Mouse (Mus musculus) liver, embryonic 12.5 days (tissue): ENCODE measurements around the gene Gm13276. TPM values are rescaled to one million over a fixed set of nuclear protein-coding genes. Genes with fewer than 3 reads are reported as not detected.
A peak's percentile ranks its signal among the peaks of the same experiment; 100 is the strongest.
"Not testable (repeated sequence)": the region's sequence is repeated elsewhere in the genome, so short reads cannot be mapped to it uniquely, and the experiment has no call there.

ENCODE experiments used
- ATAC-seq: fragments of 200-750 bp; cut with Nextera tagmentation; 2 replicates; pipeline ENCODE4 v1.8.0; 2017; ENCODE audit warnings: moderate number of reproducible peaks, mild to moderate bottlenecking, moderate library complexity
- H3K27ac ChIP-seq: fragments of 300-500 bp; sonication (generic); 2 replicates; pipeline ENCODE4 v1.5.1; 2016; ENCODE audit warnings: mild to moderate bottlenecking
- H3K27me3 ChIP-seq: fragments of 300-500 bp; sonication (generic); replicated peaks from 2 replicates; pipeline ENCODE4 v1.6.1; 2016; ENCODE audit warnings: mild to moderate bottlenecking, moderate library complexity
- H3K36me3 ChIP-seq: fragments of 300-500 bp; sonication (generic); 2 replicates; pipeline ENCODE4 v1.6.1; 2016; ENCODE audit warnings: mild to moderate bottlenecking, moderate library complexity
- H3K4me1 ChIP-seq: fragments of 300-500 bp; sonication (generic); 2 replicates; pipeline ENCODE4 v1.6.1; 2016
- H3K4me2 ChIP-seq: fragments of 300-500 bp; sonication (generic); 2 replicates; pipeline ENCODE4 v1.6.1; 2016; ENCODE audit warnings: mild to moderate bottlenecking, moderate library complexity
- H3K4me3 ChIP-seq: fragments of 300-500 bp; sonication (generic); 2 replicates; pipeline ENCODE4 v1.5.1; 2016; ENCODE audit warnings: mild to moderate bottlenecking, moderate library complexity
- H3K9ac ChIP-seq: fragments of 300-500 bp; sonication (generic); 2 replicates; pipeline ENCODE4 v1.6.1; 2016; ENCODE audit warnings: mild to moderate bottlenecking, moderate library complexity
- H3K9me3 ChIP-seq: fragments of 300-500 bp; sonication (generic); replicated peaks from 2 replicates; pipeline ENCODE4 v1.6.1; 2016; ENCODE audit warnings: mild to moderate bottlenecking, moderate library complexity
- WGBS: fragments of 180-500 bp; shearing (Covaris S2); methylation state at CpG from one replicate; pipeline ENCODE4 v1.1.7; 2016; ENCODE audit not compliant: insufficient replicate concordance; 5-methylcytosine and 5-hydroxymethylcytosine counted together
- polyA plus RNA-seq: library from polyadenylated mRNA; unstranded; fragments of >200 nt; fragmentation: Nextera tagmentation; extraction: Ambion mirVana; gene quantifications from 2 replicates; pipeline ENCODE4 v1.2.1, GENCODE M21; 2016

The Gm13276 gene
- polyA plus RNA-seq, 1 experiment from 2014 or later: not detected

DNA sequence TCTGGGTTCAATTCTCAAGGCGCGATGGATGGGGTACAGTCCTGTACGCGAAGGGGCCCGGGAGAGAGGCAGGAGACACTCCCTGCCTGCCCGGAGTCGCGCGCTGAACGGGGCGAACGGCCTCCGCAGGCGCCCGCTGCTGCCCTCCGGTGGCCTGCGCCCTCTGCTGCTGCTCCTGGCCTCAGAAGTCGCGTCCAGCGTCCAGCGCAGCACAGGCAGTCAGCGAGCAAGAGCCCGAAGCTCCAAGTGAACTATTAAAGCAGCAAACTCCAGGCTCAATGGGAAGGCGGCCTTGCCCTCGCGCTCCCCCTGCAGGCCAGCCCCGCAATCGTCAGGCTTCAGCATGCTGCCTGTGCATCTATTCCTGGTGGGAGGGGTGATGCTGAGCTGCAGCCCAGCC is 25.1 kb upstream of the Gm13276 start:
- H3K9ac ChIP-seq, ATAC-seq, H3K36me3 ChIP-seq, H3K27me3 ChIP-seq, H3K9me3 ChIP-seq: not testable (repeated sequence)
- peak overlapping the region; percentile 44 for H3K4me3 ChIP-seq
- H3K4me2 ChIP-seq: peak overlapping the region; percentile 64
- WGBS: under 1% methylated on average over 27 of the region's 28 CpGs
- H3K27ac ChIP-seq: 0 out of 2 replicates have a peak overlapping the region, but pooled peaks have one; percentile 58
- peaks cover 13% of the 10 kb centered on the region for H3K4me1 ChIP-seq

DNA sequence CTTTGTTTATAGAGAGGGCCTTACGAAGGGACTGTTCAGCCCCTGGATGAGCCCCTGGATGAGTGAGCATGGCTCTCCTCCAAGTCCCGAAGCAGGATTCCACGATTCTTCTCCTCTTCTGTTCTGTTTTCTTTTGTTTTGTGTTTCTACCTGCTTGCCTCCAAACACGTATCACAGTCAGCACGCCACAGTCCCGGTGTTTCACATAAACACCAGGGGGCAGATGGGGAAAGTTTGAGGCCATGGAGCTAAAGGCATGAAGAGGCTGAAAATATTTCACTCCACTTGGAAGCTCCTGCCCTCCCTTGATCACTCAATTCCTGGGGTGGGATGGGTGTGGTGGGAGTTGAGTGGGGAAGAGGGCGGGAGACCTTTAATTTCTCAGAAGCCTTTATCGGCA is 23.7 kb upstream of the Gm13276 start:
- not testable (repeated sequence) for H3K36me3 ChIP-seq, ATAC-seq, H3K9ac ChIP-seq

DNA sequence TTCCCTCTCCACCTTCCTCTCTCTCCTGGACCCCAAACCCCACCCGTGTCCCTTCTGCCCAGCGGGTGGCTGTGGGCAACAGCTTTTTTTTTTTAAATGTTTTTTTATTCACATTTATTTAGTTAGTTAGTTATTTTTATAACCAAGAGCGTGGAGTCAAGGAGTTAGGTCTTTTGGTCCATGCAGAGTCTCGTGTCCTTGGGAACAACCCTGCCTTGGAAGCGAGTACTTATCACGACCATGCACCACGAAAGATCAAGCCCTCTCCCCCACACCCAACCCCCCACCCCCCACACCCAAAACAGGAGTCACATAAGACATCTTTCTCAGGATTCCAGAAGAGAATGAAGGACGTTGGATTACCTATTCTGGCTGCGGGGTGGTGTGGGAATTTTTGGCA is 23.2 kb upstream of the Gm13276 start:
- 30% methylated on average over 9 of the region's 9 CpGs for WGBS
- not testable (repeated sequence) for H3K4me3 ChIP-seq, H3K27ac ChIP-seq, ATAC-seq, H3K4me1 ChIP-seq, H3K27me3 ChIP-seq, H3K9ac ChIP-seq, H3K9me3 ChIP-seq, H3K36me3 ChIP-seq
- peak overlapping the region; percentile 57 for H3K4me2 ChIP-seq

More for the DNA sequence above, 23.7 kb upstream of the Gm13276 start:
- H3K27me3 ChIP-seq, H3K27ac ChIP-seq, H3K9me3 ChIP-seq, H3K4me1 ChIP-seq, H3K4me3 ChIP-seq, H3K4me2 ChIP-seq: not testable (repeated sequence)
- 62% methylated on average over 6 of the region's 8 CpGs for WGBS

DNA sequence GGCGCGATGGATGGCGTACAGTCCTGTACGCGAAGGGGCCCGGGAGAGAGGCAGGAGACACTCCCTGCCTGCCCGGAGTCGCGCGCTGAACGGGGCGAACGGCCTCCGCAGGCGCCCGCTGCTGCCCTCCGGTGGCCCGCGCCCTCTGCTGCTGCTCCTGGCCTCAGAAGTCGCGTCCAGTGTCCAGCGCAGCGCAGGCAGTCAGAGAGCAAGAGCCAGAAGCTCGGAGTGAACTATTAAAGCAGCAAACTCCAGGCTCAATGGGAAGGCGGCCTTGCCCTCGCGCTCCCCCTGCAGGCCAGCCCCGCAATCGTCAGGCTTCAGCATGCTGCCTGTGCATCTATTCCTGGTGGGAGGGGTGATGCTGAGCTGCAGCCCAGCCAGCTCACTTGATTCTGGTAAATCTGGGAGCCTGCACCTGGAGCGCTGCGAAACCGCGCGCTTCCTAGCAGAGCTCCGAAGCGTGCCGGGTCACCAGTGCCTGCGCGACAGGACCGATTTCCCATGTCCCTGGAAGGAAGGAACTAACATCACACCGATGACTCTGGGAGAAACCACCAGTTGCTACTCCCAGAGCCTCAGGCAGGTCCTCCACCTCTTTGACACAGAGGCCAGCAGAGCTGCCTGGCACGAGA is 22.0 kb upstream of the Gm13276 start:
- ATAC-seq, H3K27ac ChIP-seq, H3K27me3 ChIP-seq, H3K9ac ChIP-seq, H3K36me3 ChIP-seq, H3K9me3 ChIP-seq, H3K4me1 ChIP-seq: not testable (repeated sequence)
- peak overlapping the region; percentile 44 for H3K4me3 ChIP-seq
- 5% methylated on average over 29 of the region's 42 CpGs for WGBS
- peak overlapping the region; percentile 67 for H3K4me2 ChIP-seq

DNA sequence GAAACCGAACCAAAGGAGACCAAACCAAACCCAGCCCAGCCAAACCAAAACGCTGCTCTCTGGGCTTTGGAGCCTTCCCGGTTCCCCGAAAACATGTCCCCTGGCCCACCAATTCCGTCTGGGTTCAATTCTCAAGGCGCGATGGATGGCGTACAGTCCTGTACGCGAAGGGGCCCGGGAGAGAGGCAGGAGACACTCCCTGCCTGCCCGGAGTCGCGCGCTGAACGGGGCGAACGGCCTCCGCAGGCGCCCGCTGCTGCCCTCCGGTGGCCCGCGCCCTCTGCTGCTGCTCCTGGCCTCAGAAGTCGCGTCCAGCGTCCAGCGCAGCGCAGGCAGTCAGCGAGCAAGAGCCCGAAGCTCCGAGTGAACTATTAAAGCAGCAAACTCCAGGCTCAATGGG is 12.0 kb upstream of the Gm13276 start, which contains the start of gene Gm13290:
Gene Gm13290, plus strand, starts transcription at position 301 of the 400 bp plus-strand sequence.
- not testable (repeated sequence) for H3K9me3 ChIP-seq, H3K27ac ChIP-seq, H3K27me3 ChIP-seq, H3K36me3 ChIP-seq, H3K4me1 ChIP-seq, H3K4me3 ChIP-seq, H3K9ac ChIP-seq, ATAC-seq
- 0 out of 2 replicates have a peak within 1 kb of the TSS, but pooled peaks have one; percentile 16 for H3K4me2 ChIP-seq
- WGBS: no CpG with 5 or more reads among the region's 32 CpGs

DNA sequence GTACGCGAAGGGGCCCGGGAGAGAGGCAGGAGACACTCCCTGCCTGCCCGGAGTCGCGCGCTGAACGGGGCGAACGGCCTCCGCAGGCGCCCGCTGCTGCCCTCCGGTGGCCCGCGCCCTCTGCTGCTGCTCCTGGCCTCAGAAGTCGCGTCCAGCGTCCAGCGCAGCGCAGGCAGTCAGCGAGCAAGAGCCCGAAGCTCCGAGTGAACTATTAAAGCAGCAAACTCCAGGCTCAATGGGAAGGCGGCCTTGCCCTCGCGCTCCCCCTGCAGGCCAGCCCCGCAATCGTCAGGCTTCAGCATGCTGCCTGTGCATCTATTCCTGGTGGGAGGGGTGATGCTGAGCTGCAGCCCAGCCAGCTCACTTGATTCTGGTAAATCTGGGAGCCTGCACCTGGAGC is 8.9 kb upstream of the Gm13276 start, which contains the start of gene Gm13289:
Gene Gm13289, plus strand, starts transcription at position 301 of the 400 bp plus-strand sequence.
- H3K9ac ChIP-seq, H3K4me2 ChIP-seq, H3K36me3 ChIP-seq, H3K27ac ChIP-seq, H3K27me3 ChIP-seq, H3K4me3 ChIP-seq, H3K4me1 ChIP-seq, ATAC-seq, H3K9me3 ChIP-seq: not testable (repeated sequence)
- WGBS: no CpG with 5 or more reads among the region's 29 CpGs

DNA sequence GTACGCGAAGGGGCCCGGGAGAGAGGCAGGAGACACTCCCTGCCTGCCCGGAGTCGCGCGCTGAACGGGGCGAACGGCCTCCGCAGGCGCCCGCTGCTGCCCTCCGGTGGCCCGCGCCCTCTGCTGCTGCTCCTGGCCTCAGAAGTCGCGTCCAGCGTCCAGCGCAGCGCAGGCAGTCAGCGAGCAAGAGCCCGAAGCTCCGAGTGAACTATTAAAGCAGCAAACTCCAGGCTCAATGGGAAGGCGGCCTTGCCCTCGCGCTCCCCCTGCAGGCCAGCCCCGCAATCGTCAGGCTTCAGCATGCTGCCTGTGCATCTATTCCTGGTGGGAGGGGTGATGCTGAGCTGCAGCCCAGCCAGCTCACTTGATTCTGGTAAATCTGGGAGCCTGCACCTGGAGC is 6.0 kb upstream of the Gm13276 start, which contains the start of gene Gm13272:
Gene Gm13272, plus strand, starts transcription at position 301 of the 400 bp plus-strand sequence.
- not testable (repeated sequence) for H3K4me1 ChIP-seq, H3K27ac ChIP-seq, H3K4me2 ChIP-seq, H3K27me3 ChIP-seq, ATAC-seq, H3K9me3 ChIP-seq, H3K9ac ChIP-seq, H3K36me3 ChIP-seq, H3K4me3 ChIP-seq
- whole genome bisulfite sequencing: no CpG with 5 or more reads among the region's 29 CpGs

DNA sequence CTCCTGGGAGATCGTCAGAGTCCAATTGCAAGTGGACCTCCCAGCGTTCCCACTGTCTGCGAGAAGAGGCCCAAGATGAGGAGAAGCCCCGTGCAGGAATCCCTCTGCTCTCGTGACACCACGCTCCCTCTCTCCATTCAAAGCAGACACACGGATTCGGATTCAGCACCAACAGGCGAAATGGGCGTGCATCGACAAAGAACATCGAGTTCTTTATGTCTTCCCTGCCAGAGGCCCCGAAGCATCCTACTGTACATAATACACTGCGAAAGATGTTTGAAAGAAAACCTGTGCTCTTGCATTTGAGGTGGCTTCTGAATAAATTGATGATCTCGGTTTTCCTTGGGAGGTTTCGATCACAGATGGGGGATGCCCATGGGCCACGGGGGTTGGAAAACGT is 5.2 kb upstream of the Gm13276 start:
- not testable (repeated sequence) for ATAC-seq, H3K9ac ChIP-seq, H3K4me3 ChIP-seq, H3K9me3 ChIP-seq, H3K36me3 ChIP-seq, H3K27me3 ChIP-seq, H3K4me2 ChIP-seq, H3K4me1 ChIP-seq, H3K27ac ChIP-seq
- 43% methylated on average over 16 of the region's 18 CpGs for WGBS

DNA sequence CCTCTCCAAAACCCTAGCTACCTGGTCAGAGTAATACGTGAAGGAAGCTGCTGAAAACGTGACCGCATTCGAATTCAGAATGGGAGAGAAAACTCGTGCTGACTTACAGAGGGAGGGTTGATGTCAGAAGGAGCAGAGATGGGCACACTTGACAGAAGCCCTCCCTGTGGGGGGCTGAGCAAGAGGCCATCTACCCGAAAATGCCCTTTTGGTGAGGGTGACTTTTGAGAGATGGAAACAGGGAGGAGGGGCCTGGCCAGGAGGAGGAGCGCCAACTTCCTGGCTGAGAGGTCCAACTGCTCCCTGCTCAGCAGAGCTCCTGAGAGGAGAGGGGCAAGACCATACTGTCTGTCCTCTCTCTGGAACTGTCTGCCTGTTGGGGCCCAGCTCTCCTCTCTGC is 3.7 kb upstream of the Gm13276 start, which contains the start of gene Ifnz:
Gene Ifnz, plus strand, starts transcription at position 301 of the 400 bp plus-strand sequence.
- not testable (repeated sequence) for H3K9ac ChIP-seq, H3K36me3 ChIP-seq, H3K27me3 ChIP-seq, ATAC-seq, H3K4me1 ChIP-seq, H3K9me3 ChIP-seq, H3K27ac ChIP-seq
- H3K4me3 ChIP-seq: peak within 1 kb of the TSS; percentile 22; the same call in 1 of the 2 replicates
- WGBS: 8% methylated on average over 5 of the region's 7 CpGs
- H3K4me2 ChIP-seq: peak within 1 kb of the TSS; percentile 54

DNA sequence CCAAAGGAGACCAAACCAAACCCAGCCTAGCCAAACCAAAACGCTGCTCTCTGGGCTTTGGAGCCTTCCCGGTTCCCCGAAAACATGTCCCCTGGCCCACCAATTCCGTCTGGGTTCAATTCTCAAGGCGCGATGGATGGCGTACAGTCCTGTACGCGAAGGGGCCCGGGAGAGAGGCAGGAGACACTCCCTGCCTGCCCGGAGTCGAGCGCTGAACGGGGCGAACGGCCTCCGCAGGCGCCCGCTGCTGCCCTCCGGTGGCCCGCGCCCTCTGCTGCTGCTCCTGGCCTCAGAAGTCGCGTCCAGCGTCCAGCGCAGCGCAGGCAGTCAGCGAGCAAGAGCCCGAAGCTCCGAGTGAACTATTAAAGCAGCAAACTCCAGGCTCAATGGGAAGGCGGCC is 3.2 kb upstream of the Gm13276 start:
- not testable (repeated sequence) for H3K36me3 ChIP-seq, H3K4me1 ChIP-seq, H3K9ac ChIP-seq, H3K9me3 ChIP-seq, H3K27me3 ChIP-seq, ATAC-seq, H3K27ac ChIP-seq
- peak overlapping the region; percentile 54 for H3K4me2 ChIP-seq
- WGBS: 0% methylated on average over 15 of the region's 31 CpGs
- H3K4me3 ChIP-seq: peak overlapping the region; percentile 22; the same call in 1 of the 2 replicates

DNA sequence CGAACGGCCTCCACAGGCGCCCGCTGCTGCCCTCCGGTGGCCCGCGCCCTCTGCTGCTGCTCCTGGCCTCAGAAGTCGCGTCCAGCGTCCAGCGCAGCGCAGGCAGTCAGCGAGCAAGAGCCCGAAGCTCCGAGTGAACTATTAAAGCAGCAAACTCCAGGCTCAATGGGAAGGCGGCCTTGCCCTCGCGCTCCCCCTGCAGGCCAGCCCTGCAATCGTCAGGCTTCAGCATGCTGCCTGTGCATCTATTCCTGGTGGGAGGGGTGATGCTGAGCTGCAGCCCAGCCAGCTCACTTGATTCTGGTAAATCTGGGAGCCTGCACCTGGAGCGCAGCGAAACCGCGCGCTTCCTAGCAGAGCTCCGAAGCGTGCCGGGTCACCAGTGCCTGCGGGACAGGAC is 2.9 kb downstream of the Gm13276 start, which contains the start of gene Gm13277:
Gene Gm13277, plus strand, starts transcription at position 231 of the 400 bp plus-strand sequence.
- not testable (repeated sequence) for H3K4me1 ChIP-seq, H3K27ac ChIP-seq, H3K4me3 ChIP-seq, H3K9ac ChIP-seq, H3K4me2 ChIP-seq, ATAC-seq, H3K27me3 ChIP-seq, H3K9me3 ChIP-seq, H3K36me3 ChIP-seq
- 0% methylated on average over 4 of the region's 28 CpGs for WGBS

DNA sequence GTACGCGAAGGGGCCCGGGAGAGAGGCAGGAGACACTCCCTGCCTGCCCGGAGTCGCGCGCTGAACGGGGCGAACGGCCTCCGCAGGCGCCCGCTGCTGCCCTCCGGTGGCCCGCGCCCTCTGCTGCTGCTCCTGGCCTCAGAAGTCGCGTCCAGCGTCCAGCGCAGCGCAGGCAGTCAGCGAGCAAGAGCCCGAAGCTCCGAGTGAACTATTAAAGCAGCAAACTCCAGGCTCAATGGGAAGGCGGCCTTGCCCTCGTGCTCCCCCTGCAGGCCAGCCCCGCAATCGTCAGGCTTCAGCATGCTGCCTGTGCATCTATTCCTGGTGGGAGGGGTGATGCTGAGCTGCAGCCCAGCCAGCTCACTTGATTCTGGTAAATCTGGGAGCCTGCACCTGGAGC is 5.7 kb downstream of the Gm13276 start, which contains the start of gene Gm13278:
Gene Gm13278, plus strand, starts transcription at position 301 of the 400 bp plus-strand sequence.
- not testable (repeated sequence) for H3K27ac ChIP-seq, ATAC-seq, H3K4me3 ChIP-seq, H3K4me2 ChIP-seq, H3K4me1 ChIP-seq, H3K27me3 ChIP-seq, H3K36me3 ChIP-seq, H3K9ac ChIP-seq, H3K9me3 ChIP-seq
- WGBS: no CpG with 5 or more reads among the region's 28 CpGs
